Mouse (Mus musculus) left cerebral cortex, adult 18-20 months (tissue): ENCODE measurements at regions not wholly inside any gene's neighbourhood (a gene's known extent, or its start where the extent isn't known, plus 50 kb on each side); places are given as distances from the start of the nearest gene placed in this dataset.
A peak's percentile ranks its signal among the peaks of the same experiment; 100 is the strongest.

Source experiments
- DNase-seq, 2 experiments: peaks; one replicate each; pipeline ENCODE4 v3.0.0; 2021 to 2022; ENCODE audit warnings: low spot score in 2 of 2, mixed read lengths in 1 of 2

GRCm38 (mm10) chr3:147882936-147883645 is 1030.9 kb downstream of the Ttll7 start:
- no peak for DNase-seq

- DNase-seq, result no peak
These were observed 1026.5 kb downstream of the Ttll7 start for GRCm38 (mm10) chr3:147878690-147879089.

- no peak for DNase-seq
These were observed 1016.1 kb downstream of the Ttll7 start for GRCm38 (mm10) chr3:147868281-147868680.

GRCm38 (mm10) chr3:147853346-147853745 is 1001.2 kb downstream of the Ttll7 start:
- no peak for DNase-seq

GRCm38 (mm10) chr3:147852830-147853229 is 1000.7 kb downstream of the Ttll7 start:
- no peak for DNase-seq

GRCm38 (mm10) chr3:147841357-147841756 is 989.2 kb downstream of the Ttll7 start:
- DNase-seq, result no peak

GRCm38 (mm10) chr3:147838816-147839215 is 986.6 kb downstream of the Ttll7 start:
- DNase-seq, result no peak

- DNase-seq, result no peak
These were observed 983.5 kb downstream of the Ttll7 start for GRCm38 (mm10) chr3:147835716-147836115.

- no peak for DNase-seq
These were observed 973.2 kb downstream of the Ttll7 start for GRCm38 (mm10) chr3:147825337-147825736.

- DNase-seq, result no peak
These were observed 972.3 kb downstream of the Ttll7 start for GRCm38 (mm10) chr3:147824451-147824850.

- no peak for DNase-seq
These were observed 962.0 kb downstream of the Ttll7 start for GRCm38 (mm10) chr3:147814080-147814650.

- DNase-seq, result no peak
These were observed 950.4 kb downstream of the Ttll7 start for GRCm38 (mm10) chr3:147802546-147802945.

GRCm38 (mm10) chr3:147796524-147796923 is 944.4 kb downstream of the Ttll7 start:
- DNase-seq, result peak in 1 of 2 experiments; percentile 2

- no peak for DNase-seq
These were observed 942.9 kb downstream of the Ttll7 start for GRCm38 (mm10) chr3:147795116-147795515.

- no peak for DNase-seq
These were observed 934.4 kb downstream of the Ttll7 start for GRCm38 (mm10) chr3:147786555-147786954.

GRCm38 (mm10) chr3:147750842-147751191 is 898.6 kb downstream of the Ttll7 start:
- no peak for DNase-seq

- DNase-seq, result no peak
These were observed 898.0 kb downstream of the Ttll7 start for GRCm38 (mm10) chr3:147749939-147750841.

- DNase-seq, result no peak
These were observed 897.3 kb downstream of the Ttll7 start for GRCm38 (mm10) chr3:147749442-147749841.

GRCm38 (mm10) chr3:147736673-147737439 is 884.7 kb downstream of the Ttll7 start:
- no peak for DNase-seq

- DNase-seq, result no peak
These were observed 864.2 kb downstream of the Ttll7 start for GRCm38 (mm10) chr3:147716391-147716790.

- no peak for DNase-seq
These were observed 855.2 kb downstream of the Ttll7 start for GRCm38 (mm10) chr3:147707401-147707801.
